Mouse (Mus musculus) lung, embryonic 15.5 days (tissue): ENCODE data around the gene Nt5c3b. TPM values are rescaled to one million over a fixed set of nuclear protein-coding genes. Genes with fewer than 3 reads are reported as not detected.

Experiments used
- ATAC-seq: fragments of 200-750 bp; cut with Nextera tagmentation; 2 replicates; pipeline ENCODE4 v1.8.0; 2017; ENCODE audit warnings: moderate number of reproducible peaks, borderline replicate concordance; ENCODE audit not compliant: low FRiP score, low TSS enrichment; ENCODE audit errors: extremely low read depth
- H3K27ac ChIP-seq: fragments of 300-500 bp; sonication (generic); 2 replicates; pipeline ENCODE4 v1.5.1; 2015; ENCODE audit warnings: moderate library complexity, mild to moderate bottlenecking, inconsistent platforms
- H3K27me3 ChIP-seq: fragments of 300-500 bp; sonication (generic); 2 replicates; pipeline ENCODE4 v1.6.1; 2015; ENCODE audit warnings: inconsistent platforms
- H3K36me3 ChIP-seq: fragments of 300-500 bp; sonication (generic); 2 replicates; pipeline ENCODE4 v1.6.1; 2015; ENCODE audit warnings: inconsistent platforms
- H3K4me1 ChIP-seq: fragments of 300-500 bp; sonication (generic); 2 replicates; pipeline ENCODE4 v1.6.1; 2015; ENCODE audit warnings: inconsistent platforms
- H3K4me2 ChIP-seq: fragments of 300-500 bp; sonication (generic); 2 replicates; pipeline ENCODE4 v1.6.1; 2015; ENCODE audit warnings: inconsistent platforms, mild to moderate bottlenecking, moderate library complexity
- H3K4me3 ChIP-seq: fragments of 300-500 bp; sonication (generic); 2 replicates; pipeline ENCODE4 v1.5.1; 2015; ENCODE audit warnings: mild to moderate bottlenecking, inconsistent platforms
- H3K9ac ChIP-seq: fragments of 300-500 bp; sonication (generic); 2 replicates; pipeline ENCODE4 v1.6.1; 2015; ENCODE audit warnings: inconsistent platforms
- H3K9me3 ChIP-seq: fragments of 300-500 bp; sonication (generic); 2 replicates; pipeline ENCODE4 v1.6.1; 2016; ENCODE audit warnings: inconsistent platforms
- WGBS: fragments of 180-500 bp; shearing (Covaris S2); methylation state at CpG from one replicate; pipeline ENCODE4 v1.1.7; 2015; 5-methylcytosine and 5-hydroxymethylcytosine counted together
- polyA plus RNA-seq: library from polyadenylated mRNA; unstranded; fragments of >200 nt; fragmentation: Nextera tagmentation; extraction: Ambion mirVana; gene quantifications from 2 replicates; pipeline ENCODE4 v1.2.1, GENCODE M21; 2015

The Nt5c3b gene
- polyA plus RNA-seq, 1 experiment from 2014 or later, result 133 TPM

GRCm38 (mm10) chr11:100397600-100398389 lies 43.8 kb downstream of the Nt5c3b start, which contains the start of gene Jup:
Gene Jup (minus strand): TSS chr11:100397763.
- Histone ChIP-seq H3K4me1 (peaks cover 71% of the 10 kb centered on the region), H3K27ac (peak within 1 kb of the TSS; percentile 95), H3K9ac (peak within 1 kb of the TSS; percentile 83), H3K4me2 (peak within 1 kb of the TSS; percentile 68), H3K4me3 (peak within 1 kb of the TSS; percentile 87), H3K9me3 (no peaks in the 10 kb centered on the region), H3K27me3 (no peaks in the 10 kb centered on the region), H3K36me3 (no peaks in the 10 kb centered on the region)
- 2% methylated on average over 37 of the region's 37 CpGs for WGBS
- peak; percentile 98 for ATAC-seq

- peak overlapping the region; percentile 68 for H3K4me2 ChIP-seq
- 2% methylated on average over 42 of the region's 42 CpGs for WGBS
- ATAC-seq, result peak; percentile 24; the same call in 1 of the 2 replicates
- no peaks in the 10 kb centered on the region for H3K27me3 ChIP-seq
- peak overlapping the region; percentile 87 for H3K4me3 ChIP-seq
- no peaks in the 10 kb centered on the region for H3K9me3 ChIP-seq
- H3K4me1 ChIP-seq, result peaks cover 71% of the 10 kb centered on the region
- no peaks in the 10 kb centered on the region for H3K36me3 ChIP-seq
- H3K9ac ChIP-seq, result peak overlapping the region; percentile 83
- H3K27ac ChIP-seq, result peak overlapping the region; percentile 95
Measured at GRCm38 (mm10) chr11:100396886-100397599, 44.6 kb downstream of the Nt5c3b start.

GRCm38 (mm10) chr11:100395861-100396631 lies 45.6 kb downstream of the Nt5c3b start:
- H3K4me3 ChIP-seq, result peak overlapping the region; percentile 87
- no peaks in the 10 kb centered on the region for H3K36me3 ChIP-seq
- no peaks in the 10 kb centered on the region for H3K27me3 ChIP-seq
- 25% methylated on average over 17 of the region's 17 CpGs for WGBS
- H3K4me1 ChIP-seq, result peaks cover 78% of the 10 kb centered on the region
- H3K4me2 ChIP-seq, result peak overlapping the region; percentile 68
- no peaks in the 10 kb centered on the region for H3K9me3 ChIP-seq
- H3K27ac ChIP-seq, result peak overlapping the region; percentile 95
- no peak for ATAC-seq
- peak overlapping the region; percentile 28 for H3K9ac ChIP-seq

- ATAC-seq, result no peak
- 19% methylated on average over 11 of the region's 11 CpGs for WGBS
- peaks cover 85% of the 10 kb centered on the region for H3K4me1 ChIP-seq
Measured at GRCm38 (mm10) chr11:100395200-100395599, 46.4 kb downstream of the Nt5c3b start.

GRCm38 (mm10) chr11:100394353-100395074 lies 47.1 kb downstream of the Nt5c3b start:
- Histone ChIP-seq H3K4me3 (peak overlapping the region; percentile 87), H3K4me2 (peak overlapping the region; percentile 68), H3K27me3 (no peaks in the 10 kb centered on the region), H3K9me3 (no peaks in the 10 kb centered on the region), H3K27ac (peak overlapping the region; percentile 95), H3K4me1 (peaks cover 87% of the 10 kb centered on the region), H3K36me3 (no peaks in the 10 kb centered on the region), H3K9ac (peak overlapping the region; percentile 22; the same call in 1 of the 2 replicates)
- WGBS, result 42% methylated on average over 5 of the region's 5 CpGs
- no peak for ATAC-seq

More at GRCm38 (mm10) chr11:100395200-100395599, 46.4 kb downstream of the Nt5c3b start:
- peak overlapping the region; percentile 95 for H3K27ac ChIP-seq
- H3K36me3 ChIP-seq, result no peaks in the 10 kb centered on the region
- peak overlapping the region; percentile 87 for H3K4me3 ChIP-seq
- peak overlapping the region; percentile 22; the same call in 1 of the 2 replicates for H3K9ac ChIP-seq
- H3K4me2 ChIP-seq, result peak overlapping the region; percentile 68
- no peaks in the 10 kb centered on the region for H3K27me3 ChIP-seq
- H3K9me3 ChIP-seq, result no peaks in the 10 kb centered on the region

- Histone ChIP-seq H3K36me3 (no peaks in the 10 kb centered on the region), H3K9me3 (no peaks in the 10 kb centered on the region), H3K4me1 (peaks cover 91% of the 10 kb centered on the region), H3K9ac (no peak overlapping the region), H3K27ac (no peak overlapping the region), H3K27me3 (no peaks in the 10 kb centered on the region), H3K4me3 (no peak overlapping the region), H3K4me2 (no peak overlapping the region)
- ATAC-seq, result no peak
- 47% methylated on average over 7 of the region's 7 CpGs for WGBS
Measured at GRCm38 (mm10) chr11:100393733-100394132, 47.9 kb downstream of the Nt5c3b start.

GRCm38 (mm10) chr11:100392958-100393357 lies 48.6 kb downstream of the Nt5c3b start:
- H3K4me2 ChIP-seq, result no peak overlapping the region
- 73% methylated on average over 5 of the region's 5 CpGs for WGBS
- H3K4me3 ChIP-seq, result no peak overlapping the region
- H3K9me3 ChIP-seq, result no peaks in the 10 kb centered on the region
- peaks cover 92% of the 10 kb centered on the region for H3K4me1 ChIP-seq
- H3K27me3 ChIP-seq, result no peaks in the 10 kb centered on the region
- H3K27ac ChIP-seq, result no peak overlapping the region; the same call in 1 of the 2 replicates
- no peaks in the 10 kb centered on the region for H3K36me3 ChIP-seq
- no peak for ATAC-seq
- no peak overlapping the region for H3K9ac ChIP-seq

- WGBS, result 84% methylated on average over 7 of the region's 7 CpGs
- Histone ChIP-seq H3K36me3 (no peaks in the 10 kb centered on the region), H3K4me3 (no peak overlapping the region), H3K9me3 (no peaks in the 10 kb centered on the region), H3K4me1 (peaks cover 99% of the 10 kb centered on the region), H3K27me3 (no peaks in the 10 kb centered on the region), H3K27ac (peak overlapping the region; percentile 88; the same call in 1 of the 2 replicates), H3K9ac (no peak overlapping the region), H3K4me2 (no peak overlapping the region)
- no peak for ATAC-seq
Measured at GRCm38 (mm10) chr11:100391884-100392345, 49.7 kb downstream of the Nt5c3b start.

GRCm38 (mm10) chr11:100391081-100391883 lies 50.3 kb downstream of the Nt5c3b start:
- H3K27me3 ChIP-seq, result no peaks in the 10 kb centered on the region
- ATAC-seq, result peak; percentile 55
- 31% methylated on average over 9 of the region's 9 CpGs for WGBS
- peaks cover 98% of the 10 kb centered on the region for H3K4me1 ChIP-seq
- H3K36me3 ChIP-seq, result no peaks in the 10 kb centered on the region
- H3K27ac ChIP-seq, result peak overlapping the region; percentile 88
- no peak overlapping the region for H3K4me3 ChIP-seq
- H3K9me3 ChIP-seq, result no peaks in the 10 kb centered on the region
- peak overlapping the region; percentile 19 for H3K4me2 ChIP-seq
- no peak overlapping the region for H3K9ac ChIP-seq

GRCm38 (mm10) chr11:100389931-100390445 lies 51.6 kb downstream of the Nt5c3b start:
- peak; percentile 23; the same call in 1 of the 2 replicates for ATAC-seq
- H3K27me3 ChIP-seq, result no peaks in the 10 kb centered on the region
- H3K27ac ChIP-seq, result peak overlapping the region; percentile 88
- H3K4me3 ChIP-seq, result no peak overlapping the region
- H3K9me3 ChIP-seq, result no peaks in the 10 kb centered on the region
- WGBS, result 38% methylated on average over 8 of the region's 8 CpGs
- peak overlapping the region; percentile 27; the same call in 1 of the 2 replicates for H3K4me2 ChIP-seq
- H3K9ac ChIP-seq, result no peak overlapping the region
- H3K4me1 ChIP-seq, result peaks cover 91% of the 10 kb centered on the region
- H3K36me3 ChIP-seq, result peaks cover 12% of the 10 kb centered on the region
